Mouse (Mus musculus): ENCODE measurements around the gene Mmgt1. TPM values are rescaled to one million over a fixed set of nuclear protein-coding genes. Genes with fewer than 3 reads are reported as not detected.

Gene Mmgt1
- polyA plus RNA-seq, 1 experiment, result 27.3 TPM

Other genes starting within 250 kb of the Mmgt1 start
- gene Smim10l2a, start 223.5 kb downstream of the Mmgt1 start, polyA plus RNA-seq (2012; rRNA removed), result 17.3 and 18.9 TPM in 2 replicates
- not detected in 2 replicates for gene Gm2174, start 150.1 kb downstream of the Mmgt1 start, polyA plus RNA-seq (2012; rRNA removed)
- gene Ints6l, start 143.2 kb downstream of the Mmgt1 start, polyA plus RNA-seq (2012; rRNA removed), result 74.6 and 75.3 TPM in 2 replicates
- not detected in 2 replicates for gene Gm10477, start 73.3 kb downstream of the Mmgt1 start, polyA plus RNA-seq (2012; rRNA removed)
- gene Gm648, start 48.5 kb downstream of the Mmgt1 start, polyA plus RNA-seq (2012; rRNA removed), result not detected in 2 replicates
- 97.5 and 97.8 TPM in 2 replicates for gene Slc9a6, start 11.7 kb upstream of the Mmgt1 start, polyA plus RNA-seq (2012; rRNA removed)
- gene Fhl1, start 133.7 kb upstream of the Mmgt1 start, polyA plus RNA-seq (2012; rRNA removed), result 174 and 191 TPM in 2 replicates
- gene Map7d3, start 224.3 kb upstream of the Mmgt1 start, polyA plus RNA-seq (2012; rRNA removed), result 0.11 TPM in 1 of 2 replicates, not detected in the other